Mouse (Mus musculus): Measurements from ENCODE around the gene Zfp595. TPM values are rescaled to one million over a fixed set of nuclear protein-coding genes. Genes with fewer than 3 reads are reported as not detected.
A peak's percentile ranks its signal among the peaks of the same experiment; 100 is the strongest.
"Not testable (repeated sequence)": the region's sequence is repeated elsewhere in the genome, so short reads cannot be mapped to it uniquely, and the experiment has no call there.

The Zfp595 gene
- polyA plus RNA-seq, 1 experiment from 2014 or later: 3.5 TPM

GRCm38 (mm10) chr13:67305822-67306672 lies 26.3 kb downstream of the Zfp595 start, which contains the start of gene Zfp457:
Gene Zfp457 (minus strand): TSS chr13:67306485.
- H3K9me3 ChIP-seq (ENCODE audit: control insufficient read depth, low read length): no peaks in the 10 kb centered on the region
- ATAC-seq (replicated peaks; ENCODE audit: low FRiP score, low TSS enrichment, low read depth): peak; percentile 99
- H3K27ac ChIP-seq (ENCODE audit: low read depth): 0 out of 2 replicates have a peak within 1 kb of the TSS, but pooled peaks have one; percentile 43
- DNase-seq (ENCODE audit: low spot score): peak; percentile 94
- 11% methylated on average over 16 of the region's 16 CpGs for WGBS
- H3K4me3 ChIP-seq (ENCODE audit: low read depth, low read length): peak within 1 kb of the TSS; percentile 83
- peak within 1 kb of the TSS; percentile 73 for H3K9ac ChIP-seq (ENCODE audit: low read length)
- no peaks in the 10 kb centered on the region for H3K36me3 ChIP-seq (ENCODE audit: control insufficient read depth, insufficient read depth, low read length)
- H3K4me1 ChIP-seq (replicated peaks; ENCODE audit: control insufficient read depth, insufficient read depth, low read length): peaks cover 5% of the 10 kb centered on the region
- H3K27me3 ChIP-seq (replicated peaks; ENCODE audit: control insufficient read depth, insufficient read depth, low read length): no peaks in the 10 kb centered on the region
- peak within 1 kb of the TSS; percentile 94 for H3K4me2 ChIP-seq (ENCODE audit: low read length)

GRCm38 (mm10) chr13:67278314-67278713 lies 54.1 kb downstream of the Zfp595 start, which contains the start of gene Zfp458:
Gene Zfp458 (minus strand): TSS chr13:67278466.
- Histone ChIP-seq H3K4me2 (ENCODE audit: low read length) (peak within 1 kb of the TSS; percentile 11; the same call in 1 of the 2 replicates), H3K4me3 (ENCODE audit: low read depth, low read length) (no peak within 1 kb of the TSS), H3K9me3 (ENCODE audit: control insufficient read depth, low read length) (no peaks in the 10 kb centered on the region), H3K4me1 (replicated peaks; ENCODE audit: control insufficient read depth, insufficient read depth, low read length) (no peaks in the 10 kb centered on the region), H3K9ac (ENCODE audit: low read length) (no peak within 1 kb of the TSS), H3K36me3 (ENCODE audit: control insufficient read depth, insufficient read depth, low read length) (no peaks in the 10 kb centered on the region), H3K27ac (ENCODE audit: low read depth) (no peak within 1 kb of the TSS), H3K27me3 (replicated peaks; ENCODE audit: control insufficient read depth, insufficient read depth, low read length) (no peaks in the 10 kb centered on the region)
- WGBS: 46% methylated on average over 7 of the region's 7 CpGs
- DNase-seq (ENCODE audit: low spot score) (peak; percentile 56), ATAC-seq (replicated peaks; ENCODE audit: low FRiP score, low TSS enrichment, low read depth) (peak; percentile 70; the same call in 1 of the 2 replicates)

GRCm38 (mm10) chr13:67269383-67270065 lies 62.8 kb downstream of the Zfp595 start:
- Histone ChIP-seq H3K4me3 (ENCODE audit: low read depth, low read length) (peak overlapping the region; percentile 76), H3K9ac (ENCODE audit: low read length) (peak overlapping the region; percentile 57; the same call in 1 of the 2 replicates), H3K4me2 (ENCODE audit: low read length) (peak overlapping the region; percentile 74)
- not testable (repeated sequence) for H3K27me3 ChIP-seq (replicated peaks; ENCODE audit: control insufficient read depth, insufficient read depth, low read length); H3K4me1 ChIP-seq (replicated peaks; ENCODE audit: control insufficient read depth, insufficient read depth, low read length); DNase-seq (ENCODE audit: low spot score); H3K27ac ChIP-seq (ENCODE audit: low read depth); H3K36me3 ChIP-seq (ENCODE audit: control insufficient read depth, insufficient read depth, low read length); H3K9me3 ChIP-seq (ENCODE audit: control insufficient read depth, low read length)
- WGBS: 47% methylated on average over 8 of the region's 9 CpGs
- ATAC-seq (replicated peaks; ENCODE audit: low FRiP score, low TSS enrichment, low read depth): peak; percentile 56

- peak overlapping the region; percentile 74 for H3K4me2 ChIP-seq (ENCODE audit: low read length)
- H3K4me3 ChIP-seq (ENCODE audit: low read depth, low read length): peak overlapping the region; percentile 76
- H3K9me3 ChIP-seq (ENCODE audit: control insufficient read depth, low read length): no peaks in the 10 kb centered on the region
- no peaks in the 10 kb centered on the region for H3K36me3 ChIP-seq (ENCODE audit: control insufficient read depth, insufficient read depth, low read length)
- H3K27ac ChIP-seq (ENCODE audit: low read depth): no peak overlapping the region
- ATAC-seq (replicated peaks; ENCODE audit: low FRiP score, low TSS enrichment, low read depth) (peak; percentile 97), DNase-seq (ENCODE audit: low spot score) (peak; percentile 86)
- H3K4me1 ChIP-seq (replicated peaks; ENCODE audit: control insufficient read depth, insufficient read depth, low read length): no peaks in the 10 kb centered on the region; the same call in 1 of the 2 replicates
- H3K27me3 ChIP-seq (replicated peaks; ENCODE audit: control insufficient read depth, insufficient read depth, low read length): no peaks in the 10 kb centered on the region
- WGBS: 5% methylated on average over 18 of the region's 18 CpGs
- H3K9ac ChIP-seq (ENCODE audit: low read length): peak overlapping the region; percentile 57
Measured at GRCm38 (mm10) chr13:67268568-67269369, 63.6 kb downstream of the Zfp595 start.

Other genes starting within 250 kb of the Zfp595 start
- gene Zfp708, start 234.6 kb downstream of the Zfp595 start, polyA plus RNA-seq (2014; fragmentation: Nextera tagmentation; extraction: Ambion mirVana): 4.2 and 5.6 TPM in 2 replicates
- 3.2 and 4.9 TPM in 2 replicates for gene Gm28557, start 224.0 kb downstream of the Zfp595 start, polyA plus RNA-seq (2014; fragmentation: Nextera tagmentation; extraction: Ambion mirVana)
- gene Rslcan18, start 216.3 kb downstream of the Zfp595 start, polyA plus RNA-seq (2014; fragmentation: Nextera tagmentation; extraction: Ambion mirVana): 0.22 and 0.28 TPM in 2 replicates
- 2.0 and 2.4 TPM in 2 replicates for gene Zfp759, start 210.9 kb downstream of the Zfp595 start, polyA plus RNA-seq (2014; fragmentation: Nextera tagmentation; extraction: Ambion mirVana)
- 5.3 and 5.6 TPM in 2 replicates for gene Rsl1, start 159.4 kb downstream of the Zfp595 start, polyA plus RNA-seq (2014; fragmentation: Nextera tagmentation; extraction: Ambion mirVana)
- gene Zfp455, start 138.1 kb downstream of the Zfp595 start, polyA plus RNA-seq (2014; fragmentation: Nextera tagmentation; extraction: Ambion mirVana): 1.4 and 1.7 TPM in 2 replicates
- 1.9 and 2.6 TPM in 2 replicates for gene Zfp458, start 54.1 kb downstream of the Zfp595 start, polyA plus RNA-seq (2014; fragmentation: Nextera tagmentation; extraction: Ambion mirVana)
- gene Zfp457, start 26.1 kb downstream of the Zfp595 start, polyA plus RNA-seq (2014; fragmentation: Nextera tagmentation; extraction: Ambion mirVana): 0.70 and 0.90 TPM in 2 replicates
- not detected in 2 replicates for gene Gm28044, start 28.0 kb upstream of the Zfp595 start, polyA plus RNA-seq (2014; fragmentation: Nextera tagmentation; extraction: Ambion mirVana)
- 1.0 and 1.8 TPM in 2 replicates for gene Zfp953, start 28.0 kb upstream of the Zfp595 start, polyA plus RNA-seq (2014; fragmentation: Nextera tagmentation; extraction: Ambion mirVana)
- gene Gm28041, start 43.2 kb upstream of the Zfp595 start, polyA plus RNA-seq (2014; fragmentation: Nextera tagmentation; extraction: Ambion mirVana): 0.34 and 0.54 TPM in 2 replicates
- gene Zfp456, start 43.2 kb upstream of the Zfp595 start, polyA plus RNA-seq (2014; fragmentation: Nextera tagmentation; extraction: Ambion mirVana): 1.9 and 2.0 TPM in 2 replicates
- 6.8 and 7.2 TPM in 2 replicates for gene Zfp429, start 67.2 kb upstream of the Zfp595 start, polyA plus RNA-seq (2014; fragmentation: Nextera tagmentation; extraction: Ambion mirVana)
- 1.6 and 2.4 TPM in 2 replicates for gene Zfp459, start 88.8 kb upstream of the Zfp595 start, polyA plus RNA-seq (2014; fragmentation: Nextera tagmentation; extraction: Ambion mirVana)
- gene Zfp874a, start 119.1 kb upstream of the Zfp595 start, polyA plus RNA-seq (2014; fragmentation: Nextera tagmentation; extraction: Ambion mirVana): 8.8 and 9.0 TPM in 2 replicates
- 1.9 and 2.0 TPM in 2 replicates for gene Zfp874b, start 151.7 kb upstream of the Zfp595 start, polyA plus RNA-seq (2014; fragmentation: Nextera tagmentation; extraction: Ambion mirVana)
- gene Zfp58, start 168.0 kb upstream of the Zfp595 start, polyA plus RNA-seq (2014; fragmentation: Nextera tagmentation; extraction: Ambion mirVana): 10.1 and 13.0 TPM in 2 replicates
- gene Gm26965, start 193.6 kb upstream of the Zfp595 start, polyA plus RNA-seq (2014; fragmentation: Nextera tagmentation; extraction: Ambion mirVana): not detected in 2 replicates
- 22.7 and 23.7 TPM in 2 replicates for gene Zfp87, start 193.6 kb upstream of the Zfp595 start, polyA plus RNA-seq (2014; fragmentation: Nextera tagmentation; extraction: Ambion mirVana)
- 14.1 and 15.9 TPM in 2 replicates for gene Zfp748, start 221.3 kb upstream of the Zfp595 start, polyA plus RNA-seq (2014; fragmentation: Nextera tagmentation; extraction: Ambion mirVana)